Mouse (Mus musculus) lung, postnatal 14 days (tissue): Measurements from ENCODE around the gene Prmt1.

Experiments used
- DNase-seq: peaks from one replicate; pipeline ENCODE4 v3.0.0; 2021

The Prmt1 gene

GRCm38 (mm10) chr7:44974383-44975116 is 11.8 kb downstream of the Prmt1 start, which contains the start of gene Cpt1c:
Gene Cpt1c (minus strand): TSS chr7:44974851.
- DNase-seq: peak; percentile 78

- no peak for DNase-seq
Observed at GRCm38 (mm10) chr7:44973415-44974130, 12.8 kb downstream of the Prmt1 start.

- no peak for DNase-seq
Observed at GRCm38 (mm10) chr7:44971142-44971541, 15.2 kb downstream of the Prmt1 start.

- DNase-seq: peak; percentile 80
Observed at GRCm38 (mm10) chr7:44970231-44970691, 16.1 kb downstream of the Prmt1 start.

GRCm38 (mm10) chr7:44966638-44967037 is 19.7 kb downstream of the Prmt1 start:
- DNase-seq: no peak

- no peak for DNase-seq
Observed at GRCm38 (mm10) chr7:44965975-44966374, 20.4 kb downstream of the Prmt1 start.

GRCm38 (mm10) chr7:44964990-44965389 is 21.4 kb downstream of the Prmt1 start:
- DNase-seq: no peak

GRCm38 (mm10) chr7:44962831-44963230 is 23.5 kb downstream of the Prmt1 start:
- no peak for DNase-seq

- DNase-seq: no peak
Observed at GRCm38 (mm10) chr7:44962337-44962736, 24.0 kb downstream of the Prmt1 start.

GRCm38 (mm10) chr7:44960512-44960910 is 25.9 kb downstream of the Prmt1 start:
- DNase-seq: no peak

- no peak for DNase-seq
Observed at GRCm38 (mm10) chr7:44959874-44960511, 26.4 kb downstream of the Prmt1 start.

GRCm38 (mm10) chr7:44959281-44959680 is 27.1 kb downstream of the Prmt1 start:
- DNase-seq: no peak

GRCm38 (mm10) chr7:44958208-44958607 is 28.2 kb downstream of the Prmt1 start:
- DNase-seq: peak; percentile 54

GRCm38 (mm10) chr7:44957183-44957835 is 29.1 kb downstream of the Prmt1 start:
- peak; percentile 61 for DNase-seq

- DNase-seq: no peak
Observed at GRCm38 (mm10) chr7:44956266-44956665, 30.1 kb downstream of the Prmt1 start.

GRCm38 (mm10) chr7:44955628-44956027 is 30.7 kb downstream of the Prmt1 start:
- no peak for DNase-seq

- no peak for DNase-seq
Observed at GRCm38 (mm10) chr7:44954091-44954885, 32.1 kb downstream of the Prmt1 start.

GRCm38 (mm10) chr7:44953561-44953960 is 32.8 kb downstream of the Prmt1 start:
- no peak for DNase-seq

- peak; percentile 94 for DNase-seq
Observed at GRCm38 (mm10) chr7:44952611-44953306, 33.6 kb downstream of the Prmt1 start.

- DNase-seq: peak; percentile 81
Observed at GRCm38 (mm10) chr7:44951960-44952359, 34.4 kb downstream of the Prmt1 start.

GRCm38 (mm10) chr7:44949922-44950321 is 36.4 kb downstream of the Prmt1 start:
- DNase-seq: no peak

GRCm38 (mm10) chr7:44942904-44943303 is 43.5 kb downstream of the Prmt1 start, which contains the start of gene Tsks:
Gene Tsks (plus strand): TSS chr7:44943204.
- DNase-seq: no peak
